Mouse (Mus musculus) stomach, embryonic 15.5 days (tissue): ENCODE measurements at regions not wholly inside any gene's neighbourhood (a gene's known extent, or its start where the extent isn't known, plus 50 kb on each side); places are given as distances from the start of the nearest gene placed in this dataset.

Experiments used
- ATAC-seq: fragments of 200-750 bp; cut with Nextera tagmentation; 2 replicates; pipeline ENCODE4 v1.8.0; 2017; ENCODE audit warnings: low read depth, moderate number of reproducible peaks, moderate TSS enrichment; ENCODE audit not compliant: insufficient read depth, low FRiP score
- H3K27ac ChIP-seq: fragments of 300-500 bp; sonication (generic); 2 replicates; pipeline ENCODE4 v1.5.1; 2015; ENCODE audit warnings: mild to moderate bottlenecking, inconsistent platforms
- H3K27me3 ChIP-seq: fragments of 300-500 bp; sonication (generic); replicated peaks from 2 replicates; pipeline ENCODE4 v1.6.1; 2015; ENCODE audit warnings: inconsistent platforms
- H3K36me3 ChIP-seq: fragments of 300-500 bp; sonication (generic); 2 replicates; pipeline ENCODE4 v1.6.1; 2015; ENCODE audit warnings: inconsistent platforms
- H3K4me1 ChIP-seq: fragments of 300-500 bp; sonication (generic); 2 replicates; pipeline ENCODE4 v1.6.1; 2015; ENCODE audit warnings: inconsistent platforms
- H3K4me2 ChIP-seq: fragments of 300-500 bp; sonication (generic); 2 replicates; pipeline ENCODE4 v1.6.1; 2015; ENCODE audit warnings: mild to moderate bottlenecking, inconsistent platforms
- H3K4me3 ChIP-seq: fragments of 300-500 bp; sonication (generic); replicated peaks from 2 replicates; pipeline ENCODE4 v1.5.1; 2015; ENCODE audit warnings: inconsistent platforms
- H3K9ac ChIP-seq: fragments of 300-500 bp; sonication (generic); 2 replicates; pipeline ENCODE4 v1.6.1; 2015; ENCODE audit warnings: inconsistent platforms
- H3K9me3 ChIP-seq: fragments of 300-500 bp; sonication (generic); 2 replicates; pipeline ENCODE4 v1.6.1; 2016; ENCODE audit warnings: inconsistent platforms
- WGBS: fragments of 180-500 bp; shearing (Covaris S2); methylation state at CpG from one replicate; pipeline ENCODE4 v1.1.7; 2015; 5-methylcytosine and 5-hydroxymethylcytosine counted together

- no peak overlapping the region for H3K4me3 ChIP-seq
- no peak overlapping the region for H3K9ac ChIP-seq
- H3K27ac ChIP-seq = no peak overlapping the region
- no peaks in the 10 kb centered on the region for H3K4me1 ChIP-seq
- H3K36me3 ChIP-seq = no peaks in the 10 kb centered on the region
- H3K27me3 ChIP-seq = no peaks in the 10 kb centered on the region
- H3K4me2 ChIP-seq = no peak overlapping the region
- WGBS = 73% methylated on average over 3 of the region's 3 CpGs
- no peak for ATAC-seq
- H3K9me3 ChIP-seq = no peaks in the 10 kb centered on the region
Measured at GRCm38 (mm10) chr17:4654221-4654620, 339.9 kb upstream of the Arid1b start.

- no peak for ATAC-seq
- Histone ChIP-seq H3K4me1 (no peaks in the 10 kb centered on the region), H3K9me3 (no peaks in the 10 kb centered on the region), H3K9ac (no peak overlapping the region), H3K36me3 (no peaks in the 10 kb centered on the region), H3K4me3 (no peak overlapping the region), H3K27me3 (no peaks in the 10 kb centered on the region), H3K4me2 (no peak overlapping the region), H3K27ac (no peak overlapping the region)
- WGBS = 90% methylated on average over 5 of the region's 5 CpGs
Measured at GRCm38 (mm10) chr17:4661996-4662395, 332.1 kb upstream of the Arid1b start.

GRCm38 (mm10) chr17:4668511-4668910 is 325.6 kb upstream of the Arid1b start:
- no peak overlapping the region for H3K27ac ChIP-seq
- no peaks in the 10 kb centered on the region for H3K36me3 ChIP-seq
- H3K9ac ChIP-seq = no peak overlapping the region
- WGBS = 70% methylated on average over 3 of the region's 3 CpGs
- no peak for ATAC-seq
- no peaks in the 10 kb centered on the region for H3K4me1 ChIP-seq
- no peaks in the 10 kb centered on the region for H3K9me3 ChIP-seq
- H3K27me3 ChIP-seq = no peaks in the 10 kb centered on the region
- no peak overlapping the region for H3K4me2 ChIP-seq
- H3K4me3 ChIP-seq = no peak overlapping the region

GRCm38 (mm10) chr17:4673271-4673670 is 320.9 kb upstream of the Arid1b start:
- Histone ChIP-seq H3K4me3 (no peak overlapping the region), H3K27me3 (no peaks in the 10 kb centered on the region), H3K36me3 (no peaks in the 10 kb centered on the region), H3K27ac (no peak overlapping the region), H3K4me2 (no peak overlapping the region), H3K9me3 (no peaks in the 10 kb centered on the region), H3K4me1 (no peaks in the 10 kb centered on the region), H3K9ac (no peak overlapping the region)
- 73% methylated on average over 2 of the region's 2 CpGs for WGBS
- ATAC-seq = no peak

- no peaks in the 10 kb centered on the region for H3K36me3 ChIP-seq
- H3K27ac ChIP-seq = no peak overlapping the region
- no peaks in the 10 kb centered on the region for H3K9me3 ChIP-seq
- no peak overlapping the region for H3K4me2 ChIP-seq
- no peaks in the 10 kb centered on the region for H3K4me1 ChIP-seq
- H3K4me3 ChIP-seq = no peak overlapping the region
- no peak overlapping the region for H3K9ac ChIP-seq
- H3K27me3 ChIP-seq = no peaks in the 10 kb centered on the region
- no peak for ATAC-seq
- 38% methylated on average over 1 of the region's 1 CpGs for WGBS
Measured at GRCm38 (mm10) chr17:4706421-4706820, 287.7 kb upstream of the Arid1b start.

GRCm38 (mm10) chr17:4721061-4721460 is 273.1 kb upstream of the Arid1b start:
- H3K36me3 ChIP-seq = no peaks in the 10 kb centered on the region
- no peak overlapping the region for H3K9ac ChIP-seq
- H3K27ac ChIP-seq = no peak overlapping the region
- no peak for ATAC-seq
- no peaks in the 10 kb centered on the region for H3K4me1 ChIP-seq
- no peak overlapping the region for H3K4me3 ChIP-seq
- WGBS = 91% methylated on average over 4 of the region's 4 CpGs
- no peaks in the 10 kb centered on the region for H3K9me3 ChIP-seq
- H3K4me2 ChIP-seq = no peak overlapping the region
- H3K27me3 ChIP-seq = no peaks in the 10 kb centered on the region

- H3K27ac ChIP-seq = no peak overlapping the region
- ATAC-seq = no peak
- no peaks in the 10 kb centered on the region for H3K4me1 ChIP-seq
- H3K4me3 ChIP-seq = no peak overlapping the region
- H3K27me3 ChIP-seq = no peaks in the 10 kb centered on the region
- 74% methylated on average over 3 of the region's 3 CpGs for WGBS
- H3K36me3 ChIP-seq = no peaks in the 10 kb centered on the region
- H3K4me2 ChIP-seq = no peak overlapping the region
- H3K9ac ChIP-seq = no peak overlapping the region
- H3K9me3 ChIP-seq = no peaks in the 10 kb centered on the region
Measured at GRCm38 (mm10) chr17:4724031-4724430, 270.1 kb upstream of the Arid1b start.

GRCm38 (mm10) chr17:4726331-4726741 is 267.8 kb upstream of the Arid1b start:
- WGBS = 31% methylated on average over 12 of the region's 12 CpGs
- Histone ChIP-seq H3K9ac (no peak overlapping the region), H3K9me3 (no peaks in the 10 kb centered on the region), H3K36me3 (no peaks in the 10 kb centered on the region), H3K27me3 (no peaks in the 10 kb centered on the region), H3K4me2 (peak overlapping the region; percentile 39), H3K27ac (no peak overlapping the region; the same call in 1 of the 2 replicates), H3K4me3 (no peak overlapping the region), H3K4me1 (no peaks in the 10 kb centered on the region)
- ATAC-seq = no peak

- H3K9me3 ChIP-seq = no peaks in the 10 kb centered on the region
- H3K36me3 ChIP-seq = no peaks in the 10 kb centered on the region
- no peak overlapping the region for H3K9ac ChIP-seq
- H3K4me3 ChIP-seq = no peak overlapping the region
- no peak overlapping the region for H3K4me2 ChIP-seq
- ATAC-seq = no peak
- 0 out of 2 replicates have a peak overlapping the region, but pooled peaks have one; percentile 86 for H3K27ac ChIP-seq
- H3K4me1 ChIP-seq = peaks cover 13% of the 10 kb centered on the region; the same call in 1 of the 2 replicates
- H3K27me3 ChIP-seq = no peaks in the 10 kb centered on the region
- WGBS = 26% methylated on average over 5 of the region's 5 CpGs
Measured at GRCm38 (mm10) chr17:4734412-4734881, 259.7 kb upstream of the Arid1b start.

- WGBS = 32% methylated on average over 1 of the region's 1 CpGs
- H3K4me2 ChIP-seq = no peak overlapping the region
- peaks cover 13% of the 10 kb centered on the region; the same call in 1 of the 2 replicates for H3K4me1 ChIP-seq
- peak; percentile 75; the same call in 1 of the 2 replicates for ATAC-seq
- no peak overlapping the region for H3K9ac ChIP-seq
- H3K4me3 ChIP-seq = no peak overlapping the region
- H3K9me3 ChIP-seq = no peaks in the 10 kb centered on the region
- H3K27ac ChIP-seq = peak overlapping the region; percentile 86
- no peaks in the 10 kb centered on the region for H3K36me3 ChIP-seq
- H3K27me3 ChIP-seq = no peaks in the 10 kb centered on the region
Measured at GRCm38 (mm10) chr17:4735185-4735584, 258.9 kb upstream of the Arid1b start.

GRCm38 (mm10) chr17:4736689-4737088 is 257.4 kb upstream of the Arid1b start:
- Histone ChIP-seq H3K4me1 (peaks cover 13% of the 10 kb centered on the region; the same call in 1 of the 2 replicates), H3K27ac (no peak overlapping the region), H3K9me3 (no peaks in the 10 kb centered on the region), H3K36me3 (no peaks in the 10 kb centered on the region), H3K9ac (no peak overlapping the region), H3K27me3 (no peaks in the 10 kb centered on the region), H3K4me3 (no peak overlapping the region), H3K4me2 (no peak overlapping the region)
- 80% methylated on average over 3 of the region's 3 CpGs for WGBS
- no peak for ATAC-seq

GRCm38 (mm10) chr17:4738717-4739485 is 255.2 kb upstream of the Arid1b start:
- no peaks in the 10 kb centered on the region for H3K36me3 ChIP-seq
- no peaks in the 10 kb centered on the region for H3K27me3 ChIP-seq
- no peak overlapping the region for H3K9ac ChIP-seq
- H3K27ac ChIP-seq = no peak overlapping the region
- no peaks in the 10 kb centered on the region for H3K9me3 ChIP-seq
- H3K4me3 ChIP-seq = no peak overlapping the region
- ATAC-seq = no peak
- peaks cover 13% of the 10 kb centered on the region; the same call in 1 of the 2 replicates for H3K4me1 ChIP-seq
- WGBS = 19% methylated on average over 7 of the region's 7 CpGs
- H3K4me2 ChIP-seq = no peak overlapping the region
